Mouse (Mus musculus) midbrain, embryonic 15.5 days (tissue): ENCODE measurements at regions not wholly inside any gene's neighbourhood (a gene's known extent, or its start where the extent isn't known, plus 50 kb on each side); places are given as distances from the start of the nearest gene placed in this dataset.

Experiments
- ATAC-seq: fragments of 200-750 bp; cut with Nextera tagmentation; replicated peaks from 2 replicates; pipeline ENCODE4 v1.8.0; 2017; ENCODE audit warnings: moderate TSS enrichment
- H3K27ac ChIP-seq: fragments of 300-500 bp; sonication (generic); 2 replicates; pipeline ENCODE4 v1.5.1; 2015; ENCODE audit warnings: mild to moderate bottlenecking, inconsistent platforms
- H3K27me3 ChIP-seq: fragments of 300-500 bp; sonication (generic); replicated peaks from 2 replicates; pipeline ENCODE4 v1.6.1; 2015; ENCODE audit warnings: inconsistent platforms
- H3K36me3 ChIP-seq: fragments of 300-500 bp; sonication (generic); replicated peaks from 2 replicates; pipeline ENCODE4 v1.6.1; 2015; ENCODE audit warnings: inconsistent platforms
- H3K4me1 ChIP-seq: fragments of 300-500 bp; sonication (generic); 2 replicates; pipeline ENCODE4 v1.6.1; 2015; ENCODE audit warnings: inconsistent platforms
- H3K4me2 ChIP-seq: fragments of 300-500 bp; sonication (generic); 2 replicates; pipeline ENCODE4 v1.6.1; 2015; ENCODE audit warnings: inconsistent platforms, mild to moderate bottlenecking, moderate library complexity
- H3K4me3 ChIP-seq: fragments of 300-500 bp; sonication (generic); 2 replicates; pipeline ENCODE4 v1.5.1; 2015; ENCODE audit warnings: mild to moderate bottlenecking, inconsistent platforms
- H3K9ac ChIP-seq: fragments of 300-500 bp; sonication (generic); 2 replicates; pipeline ENCODE4 v1.6.1; 2015; ENCODE audit warnings: mild to moderate bottlenecking, inconsistent platforms
- H3K9me3 ChIP-seq: fragments of 300-500 bp; sonication (generic); 2 replicates; pipeline ENCODE4 v1.6.1; 2016; ENCODE audit warnings: inconsistent platforms
- WGBS: fragments of 180-500 bp; shearing (Covaris S2); methylation state at CpG from one replicate; pipeline ENCODE4 v1.1.7; 2015; ENCODE audit warnings: mixed read lengths; 5-methylcytosine and 5-hydroxymethylcytosine counted together

DNA sequence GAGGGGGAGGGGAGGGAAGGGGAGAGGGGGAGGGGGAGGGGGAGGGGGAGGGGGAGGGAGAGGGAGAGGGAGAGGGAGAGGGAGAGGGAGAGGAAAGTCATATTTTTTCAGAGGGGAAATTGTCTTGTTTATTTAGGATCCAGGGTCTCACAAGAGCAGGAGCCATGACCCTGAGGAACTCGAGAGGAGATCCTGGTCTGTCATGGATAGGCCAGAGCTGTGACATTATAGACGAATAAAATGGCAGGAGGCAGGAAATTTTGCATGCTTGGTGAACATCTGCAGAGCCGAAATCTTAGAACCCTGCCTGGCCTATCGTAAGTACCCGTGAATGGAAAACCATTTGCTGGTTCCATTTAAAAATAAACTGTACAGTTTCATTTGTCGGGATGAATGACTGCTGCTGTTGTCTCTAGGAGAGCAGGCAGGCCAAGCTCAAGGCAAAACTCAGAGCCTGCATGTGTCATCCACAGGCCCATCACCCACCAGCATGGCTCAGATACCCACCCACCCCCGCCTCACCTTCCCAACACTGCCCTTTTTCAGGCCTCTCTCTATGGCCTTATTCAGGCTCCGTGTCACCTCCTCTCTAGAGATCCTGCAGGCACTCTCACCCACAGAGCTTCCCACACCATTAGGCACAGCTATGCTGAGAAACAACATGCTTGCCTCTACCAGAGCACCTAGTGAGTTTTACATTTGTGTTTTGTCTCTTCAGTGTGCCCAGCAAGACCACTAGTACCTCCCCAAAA is 184.7 kb downstream of the Lmo4 start:
- WGBS = 81% methylated on average over 8 of the region's 8 CpGs

DNA sequence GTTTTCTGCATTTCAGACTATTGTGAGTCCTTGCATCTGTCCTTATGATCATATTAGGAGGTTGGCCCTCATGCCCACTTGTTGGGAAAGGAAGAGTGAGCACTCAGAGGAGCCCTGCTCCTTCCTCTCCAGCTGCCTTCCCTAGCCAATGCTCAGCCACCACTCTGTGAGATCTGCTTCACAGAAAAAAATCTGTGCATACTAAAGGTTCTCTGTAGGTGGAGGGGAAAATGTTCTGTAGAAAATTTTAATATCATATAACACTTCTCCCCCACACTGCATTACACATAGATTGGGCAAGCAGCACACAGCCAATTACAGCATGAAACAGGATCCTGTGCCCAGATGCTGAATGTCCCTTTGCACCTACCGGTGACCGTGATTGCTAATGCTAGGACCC is 185.7 kb downstream of the Lmo4 start:
- no peak overlapping the region for H3K4me2 ChIP-seq
- no peaks in the 10 kb centered on the region for H3K36me3 ChIP-seq
- H3K27me3 ChIP-seq = no peaks in the 10 kb centered on the region
- H3K4me1 ChIP-seq = no peaks in the 10 kb centered on the region
- no peaks in the 10 kb centered on the region for H3K9me3 ChIP-seq
- no peak overlapping the region for H3K9ac ChIP-seq
- no peak for ATAC-seq
- H3K4me3 ChIP-seq = no peak overlapping the region
- H3K27ac ChIP-seq = no peak overlapping the region
- 96% methylated on average over 2 of the region's 2 CpGs for WGBS

More for the DNA sequence above, 184.7 kb downstream of the Lmo4 start:
- no peak for ATAC-seq
- Histone ChIP-seq H3K4me2 (no peak overlapping the region), H3K4me3 (no peak overlapping the region), H3K27me3 (no peaks in the 10 kb centered on the region), H3K9me3 (no peaks in the 10 kb centered on the region), H3K4me1 (no peaks in the 10 kb centered on the region), H3K27ac (no peak overlapping the region), H3K9ac (no peak overlapping the region), H3K36me3 (no peaks in the 10 kb centered on the region)

DNA sequence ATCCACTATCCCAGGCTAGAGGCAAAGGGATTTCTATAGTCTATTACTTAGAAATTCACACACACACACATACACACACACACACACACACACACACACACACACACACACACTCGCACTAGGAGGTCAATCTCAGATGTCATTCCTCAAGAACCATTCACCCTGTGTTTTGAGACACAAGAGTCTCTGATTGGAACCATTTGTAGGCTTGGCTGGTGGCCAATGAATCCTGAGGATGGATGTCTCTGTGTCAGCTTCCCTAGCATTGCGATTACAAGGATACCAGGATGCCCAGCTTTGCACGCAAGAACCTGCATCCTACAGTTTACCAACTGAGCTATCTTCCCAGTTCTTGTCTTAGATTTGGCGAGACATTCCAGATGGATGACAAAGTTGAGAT is 186.5 kb downstream of the Lmo4 start:
- Histone ChIP-seq H3K36me3 (no peaks in the 10 kb centered on the region), H3K9ac (no peak overlapping the region), H3K4me3 (no peak overlapping the region), H3K9me3 (no peaks in the 10 kb centered on the region), H3K4me1 (no peaks in the 10 kb centered on the region), H3K27ac (no peak overlapping the region), H3K27me3 (no peaks in the 10 kb centered on the region), H3K4me2 (no peak overlapping the region)
- 84% methylated on average over 4 of the region's 4 CpGs for WGBS
- ATAC-seq = no peak

GRCm38 (mm10) chr3:144015236-144015635 is 189.8 kb downstream of the Lmo4 start:
- no peaks in the 10 kb centered on the region for H3K9me3 ChIP-seq
- no peak overlapping the region for H3K4me2 ChIP-seq
- peaks cover 4% of the 10 kb centered on the region; the same call in 1 of the 2 replicates for H3K4me1 ChIP-seq
- no peak overlapping the region for H3K4me3 ChIP-seq
- no peaks in the 10 kb centered on the region for H3K27me3 ChIP-seq
- no peak overlapping the region for H3K9ac ChIP-seq
- ATAC-seq = no peak
- 93% methylated on average over 3 of the region's 3 CpGs for WGBS
- H3K27ac ChIP-seq = no peak overlapping the region
- no peaks in the 10 kb centered on the region for H3K36me3 ChIP-seq

DNA sequence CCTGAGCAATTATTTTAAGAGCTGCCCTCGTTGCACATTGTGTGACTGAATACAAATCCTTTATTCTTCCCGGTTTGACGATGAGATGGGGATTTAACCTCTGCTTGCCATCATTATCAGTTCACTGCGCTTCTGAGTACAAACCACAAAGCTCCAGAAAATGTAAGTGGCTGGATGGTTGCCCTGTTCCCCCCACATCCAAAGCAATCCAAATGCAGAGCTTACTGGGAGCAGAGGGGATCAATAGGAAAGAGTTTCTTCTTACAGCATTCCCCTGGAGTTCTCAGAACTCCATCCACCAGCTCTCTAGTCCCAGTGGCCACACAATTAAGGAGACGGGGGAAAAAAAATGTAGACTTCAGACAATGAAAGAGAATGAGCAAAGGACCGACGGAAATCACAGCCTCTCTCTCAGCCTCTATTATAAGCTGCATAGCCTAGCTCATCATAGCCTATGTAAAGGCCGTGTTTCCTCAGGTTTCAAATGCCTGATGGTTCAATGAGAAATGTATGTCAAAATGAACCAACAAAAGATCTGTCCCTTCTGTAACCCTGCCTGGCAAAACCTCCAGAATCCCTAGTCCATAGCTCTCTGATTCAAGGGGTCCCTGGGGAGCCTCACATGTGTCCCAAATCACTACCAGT is 191.4 kb downstream of the Lmo4 start:
- WGBS = 49% methylated on average over 8 of the region's 8 CpGs
- Histone ChIP-seq H3K27ac (no peak overlapping the region), H3K27me3 (no peaks in the 10 kb centered on the region), H3K4me1 (peaks cover 4% of the 10 kb centered on the region; the same call in 1 of the 2 replicates), H3K4me3 (no peak overlapping the region), H3K9ac (no peak overlapping the region), H3K4me2 (no peak overlapping the region), H3K36me3 (no peaks in the 10 kb centered on the region), H3K9me3 (no peaks in the 10 kb centered on the region)
- peak; percentile 65; the same call in 1 of the 2 replicates for ATAC-seq

- H3K4me3 ChIP-seq = no peak overlapping the region
- no peaks in the 10 kb centered on the region for H3K27me3 ChIP-seq
- H3K9me3 ChIP-seq = no peaks in the 10 kb centered on the region
- 62% methylated on average over 6 of the region's 6 CpGs for WGBS
- H3K36me3 ChIP-seq = no peaks in the 10 kb centered on the region
- H3K4me2 ChIP-seq = no peak overlapping the region
- no peak overlapping the region for H3K27ac ChIP-seq
- no peak overlapping the region for H3K9ac ChIP-seq
- ATAC-seq = no peak
- H3K4me1 ChIP-seq = peaks cover 4% of the 10 kb centered on the region; the same call in 1 of the 2 replicates
These were observed 192.2 kb downstream of the Lmo4 start for GRCm38 (mm10) chr3:144012820-144013219.

DNA sequence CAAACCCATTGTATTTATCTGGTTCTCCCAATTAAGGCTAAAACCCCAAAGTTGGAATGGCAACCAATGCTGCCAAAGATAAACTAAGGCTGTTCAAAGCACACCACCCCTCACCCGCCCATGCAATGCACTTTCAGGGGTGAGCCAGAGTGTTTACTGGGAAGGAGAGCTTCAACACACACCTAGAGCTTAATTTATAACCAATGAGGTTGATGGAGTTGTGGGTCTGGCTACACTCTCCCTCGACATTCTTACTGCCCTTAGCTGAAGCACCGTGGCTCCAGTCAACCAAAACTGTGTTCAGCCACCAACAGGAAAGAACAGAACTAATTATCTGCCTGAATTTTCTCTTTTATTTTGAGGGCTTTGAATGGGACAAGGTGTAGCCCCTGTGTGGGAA is 192.8 kb downstream of the Lmo4 start:
- Histone ChIP-seq H3K4me3 (no peak overlapping the region), H3K9ac (no peak overlapping the region), H3K9me3 (no peaks in the 10 kb centered on the region), H3K4me1 (peaks cover 4% of the 10 kb centered on the region; the same call in 1 of the 2 replicates), H3K27ac (no peak overlapping the region), H3K4me2 (no peak overlapping the region), H3K27me3 (no peaks in the 10 kb centered on the region), H3K36me3 (no peaks in the 10 kb centered on the region)
- 78% methylated on average over 3 of the region's 3 CpGs for WGBS
- ATAC-seq = no peak

- ATAC-seq = no peak
These were observed 193.5 kb downstream of the Lmo4 start for GRCm38 (mm10) chr3:144011456-144012025.

DNA sequence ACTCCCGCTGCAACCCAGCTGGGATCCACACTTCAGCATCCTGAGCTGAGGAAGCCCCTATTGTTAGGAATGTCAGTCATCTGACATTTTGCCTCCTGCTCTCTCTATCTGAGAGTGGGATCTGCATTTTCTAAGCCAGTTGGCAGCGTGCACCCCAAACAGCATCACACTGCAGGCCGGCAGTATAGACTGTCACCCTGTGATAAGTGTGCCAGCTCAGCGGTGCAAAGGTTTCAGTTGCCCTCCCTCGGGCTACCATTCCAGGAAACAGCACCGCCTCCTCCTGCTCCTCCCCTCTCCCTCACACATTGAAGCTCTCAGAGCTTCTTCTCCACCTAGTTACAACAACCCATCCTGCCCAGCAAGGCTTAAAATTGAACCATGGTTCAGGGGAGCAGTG is 194.5 kb downstream of the Lmo4 start:
- H3K36me3 ChIP-seq = no peaks in the 10 kb centered on the region
- no peak overlapping the region for H3K27ac ChIP-seq
- H3K9ac ChIP-seq = no peak overlapping the region
- no peak overlapping the region for H3K4me3 ChIP-seq
- H3K4me2 ChIP-seq = no peak overlapping the region
- WGBS = 43% methylated on average over 6 of the region's 6 CpGs
- H3K9me3 ChIP-seq = no peaks in the 10 kb centered on the region
- peaks cover 4% of the 10 kb centered on the region; the same call in 1 of the 2 replicates for H3K4me1 ChIP-seq
- H3K27me3 ChIP-seq = no peaks in the 10 kb centered on the region
- ATAC-seq = no peak

More at GRCm38 (mm10) chr3:144011456-144012025, 193.5 kb downstream of the Lmo4 start:
- Histone ChIP-seq H3K4me3 (no peak overlapping the region), H3K36me3 (no peaks in the 10 kb centered on the region), H3K27ac (no peak overlapping the region), H3K9ac (no peak overlapping the region), H3K9me3 (no peaks in the 10 kb centered on the region), H3K4me2 (no peak overlapping the region), H3K27me3 (no peaks in the 10 kb centered on the region), H3K4me1 (peaks cover 4% of the 10 kb centered on the region; the same call in 1 of the 2 replicates)
- 61% methylated on average over 12 of the region's 12 CpGs for WGBS

GRCm38 (mm10) chr3:144007111-144007619 is 197.9 kb downstream of the Lmo4 start:
- Histone ChIP-seq H3K9ac (no peak overlapping the region), H3K4me2 (no peak overlapping the region), H3K36me3 (no peaks in the 10 kb centered on the region), H3K9me3 (no peaks in the 10 kb centered on the region), H3K4me1 (peaks cover 4% of the 10 kb centered on the region; the same call in 1 of the 2 replicates), H3K27me3 (no peaks in the 10 kb centered on the region), H3K27ac (no peak overlapping the region), H3K4me3 (no peak overlapping the region)
- ATAC-seq = no peak
- WGBS = 41% methylated on average over 4 of the region's 4 CpGs

DNA sequence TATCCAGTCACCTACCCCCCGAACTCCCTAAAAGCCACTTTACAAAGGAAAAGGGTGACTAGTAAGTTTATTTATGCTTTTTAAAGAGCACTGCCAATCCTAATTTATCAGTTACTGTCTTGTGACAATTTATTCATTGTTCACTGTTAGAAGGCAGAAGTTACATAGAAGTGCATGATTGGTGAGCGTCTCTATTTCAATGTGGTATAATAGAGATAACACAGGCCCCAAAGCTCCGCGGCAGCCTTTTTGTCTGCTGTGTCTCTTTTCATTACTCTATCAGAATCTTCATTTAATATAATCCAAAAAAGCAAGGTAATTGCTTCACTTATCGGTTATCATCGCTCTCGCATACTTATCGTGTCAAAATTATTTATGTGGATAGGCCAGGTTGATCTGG is 207.1 kb downstream of the Lmo4 start:
- Histone ChIP-seq H3K36me3 (no peaks in the 10 kb centered on the region), H3K27me3 (no peaks in the 10 kb centered on the region), H3K4me1 (no peaks in the 10 kb centered on the region), H3K4me2 (no peak overlapping the region), H3K9ac (no peak overlapping the region), H3K27ac (no peak overlapping the region), H3K9me3 (no peaks in the 10 kb centered on the region), H3K4me3 (no peak overlapping the region)
- ATAC-seq = no peak
- WGBS = 67% methylated on average over 8 of the region's 8 CpGs

GRCm38 (mm10) chr3:143995045-143995444 is 210.0 kb downstream of the Lmo4 start:
- no peaks in the 10 kb centered on the region for H3K27me3 ChIP-seq
- H3K9me3 ChIP-seq = no peaks in the 10 kb centered on the region
- no peaks in the 10 kb centered on the region for H3K4me1 ChIP-seq
- no peak overlapping the region for H3K27ac ChIP-seq
- H3K4me3 ChIP-seq = no peak overlapping the region
- H3K9ac ChIP-seq = no peak overlapping the region
- no peak; the same call in 1 of the 2 replicates for ATAC-seq
- H3K4me2 ChIP-seq = no peak overlapping the region
- WGBS = 91% methylated on average over 3 of the region's 3 CpGs
- no peaks in the 10 kb centered on the region for H3K36me3 ChIP-seq
